In the genomic region with DNA sequence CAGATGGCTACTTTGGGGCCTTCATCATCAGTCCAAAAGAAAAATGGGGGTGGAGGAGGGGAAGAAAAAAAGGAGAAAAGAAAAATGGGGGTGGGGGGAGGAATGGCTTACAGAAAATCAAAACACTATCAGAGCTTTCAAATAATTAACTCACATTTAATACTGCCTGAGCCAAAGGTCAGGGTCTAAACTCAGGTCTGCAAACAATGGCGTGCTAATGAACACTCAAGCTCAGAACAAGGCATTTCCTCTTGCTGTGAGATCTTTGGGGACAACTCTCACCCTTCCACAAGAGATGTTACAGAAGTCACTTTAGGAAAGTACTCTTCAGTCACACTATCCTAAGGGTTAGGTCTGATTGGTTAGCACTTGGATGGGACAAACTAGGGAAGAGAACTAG, we compare ENCODE assay signal across 9 mouse cellular contexts. TPM values are rescaled to one million over a fixed set of nuclear protein-coding genes. Genes with fewer than 3 reads are reported as not detected.
DNase-seq lines count a peak whose midpoint lies in the region; ATAC-seq and TF ChIP-seq lines count a peak whose summit lies in the region.
"Had no signal": no experiment of that assay in that cellular context is flagged by ENCODE, and none has a peak within 500 bp of the region (broad histone marks: within the 10 kb centered on the region; RNA-seq: fewer than 3 reads in every experiment).

No protein-coding gene starts in this region.

- peak overlapping the region; percentile 93; the same call in 1 of the 2 replicates for H3K4me2 ChIP-seq in embryonic facial prominence, embryonic 14.5 days (ENCODE audit: low read depth, low read length)
- H3K4me2 ChIP-seq in liver, embryonic 15.5 days, result peak overlapping the region; percentile 93

- TF ChIP-seq POLR2A in cerebellum, adult 2 months (IDR thresholded peaks at IDR 0.05; ENCODE audit: borderline replicate concordance, insufficient read depth, low read length), result no peak

- no peaks in the 10 kb centered on the region for H3K27me3 ChIP-seq in erythroblast, embryonic 14.5 days (ENCODE audit: control insufficient read depth)
- no peaks in the 10 kb centered on the region for H3K27me3 ChIP-seq in embryonic facial prominence, embryonic 14.5 days (replicated peaks; ENCODE audit: control insufficient read depth, insufficient read depth, low read length)
- H3K27me3 ChIP-seq in liver, embryonic 15.5 days, result no peaks in the 10 kb centered on the region
- no peaks in the 10 kb centered on the region for H3K27me3 ChIP-seq in cerebellum, adult 2 months (ENCODE audit: control insufficient read depth, insufficient read depth, low read length)

- peaks cover 62% of the 10 kb centered on the region for H3K36me3 ChIP-seq in erythroblast, embryonic 14.5 days (ENCODE audit: control insufficient read depth)
- H3K36me3 ChIP-seq in embryonic facial prominence, embryonic 14.5 days (ENCODE audit: control insufficient read depth, insufficient read depth, low read length), result peaks cover 11% of the 10 kb centered on the region; the same call in 1 of the 2 replicates
- peaks cover 4% of the 10 kb centered on the region; the same call in 1 of the 2 replicates for H3K36me3 ChIP-seq in liver, embryonic 15.5 days (replicated peaks)

- H3K27ac ChIP-seq in embryonic facial prominence, embryonic 14.5 days (replicated peaks; ENCODE audit: low read depth, low read length), result no peak overlapping the region
- H3K27ac ChIP-seq in liver, embryonic 15.5 days (replicated peaks), result peak overlapping the region; percentile 92
- H3K27ac ChIP-seq in cerebellum, adult 2 months (ENCODE audit: insufficient read depth, low read length), result no peak overlapping the region

- no peaks in the 10 kb centered on the region for H3K9me3 ChIP-seq in erythroblast, embryonic 14.5 days (ENCODE audit: control insufficient read depth, low read length)
- no peaks in the 10 kb centered on the region for H3K9me3 ChIP-seq in embryonic facial prominence, embryonic 14.5 days (ENCODE audit: control insufficient read depth, low read length)
- no peaks in the 10 kb centered on the region for H3K9me3 ChIP-seq in liver, embryonic 15.5 days (replicated peaks)

- 0 out of 2 replicates have a peak overlapping the region, but pooled peaks have one; percentile 2 for H3K9ac ChIP-seq in embryonic facial prominence, embryonic 14.5 days (ENCODE audit: low read depth, low read length)
- H3K9ac ChIP-seq in liver, embryonic 15.5 days, result peak overlapping the region; percentile 93

- peak overlapping the region; percentile 99 for H3K4me3 ChIP-seq in erythroblast, embryonic 14.5 days (replicated peaks)
- H3K4me3 ChIP-seq in embryonic facial prominence, embryonic 14.5 days (ENCODE audit: low read depth, low read length), result no peak overlapping the region
- peak overlapping the region; percentile 84 for H3K4me3 ChIP-seq in liver, embryonic 15.5 days (replicated peaks)
- H3K4me3 ChIP-seq in cerebellum, adult 2 months (replicated peaks; ENCODE audit: insufficient read depth, low read depth, low read length), result no peak overlapping the region

- peaks cover 90% of the 10 kb centered on the region for H3K4me1 ChIP-seq in erythroblast, embryonic 14.5 days (ENCODE audit: control insufficient read depth)
- peaks cover 53% of the 10 kb centered on the region for H3K4me1 ChIP-seq in embryonic facial prominence, embryonic 14.5 days (ENCODE audit: control insufficient read depth, insufficient read depth, low read length)
- peaks cover 92% of the 10 kb centered on the region for H3K4me1 ChIP-seq in liver, embryonic 15.5 days (replicated peaks)
- H3K4me1 ChIP-seq in cerebellum, adult 2 months (ENCODE audit: control insufficient read depth, insufficient read depth, low read length), result peaks cover 15% of the 10 kb centered on the region; the same call in 1 of the 2 replicates

- no peak for ATAC-seq in erythroblast, adult 5-6 weeks (replicated peaks; ENCODE audit: low FRiP score, poor library complexity, severe bottlenecking)
- no peak for ATAC-seq in embryonic facial prominence, embryonic 14.5 days (ENCODE audit: low read depth)
- no peak for ATAC-seq in liver, embryonic 15.5 days (ENCODE audit: insufficient read depth)

- WGBS in embryonic facial prominence, embryonic 14.5 days, result 48% methylated on average over 1 of the region's 1 CpGs
- 77% methylated on average over 1 of the region's 1 CpGs for WGBS in liver, embryonic 15.5 days (ENCODE audit: insufficient replicate concordance)
- WGBS in cerebellum, adult 2 months, result 68% methylated on average over 1 of the region's 1 CpGs

- peak; percentile 75 for DNase-seq in kidney, adult 9 months
- DNase-seq in kidney, adult 11 months, result no peak
- DNase-seq in embryonic facial prominence, embryonic 14.5 days (ENCODE audit: low spot score), result no peak
- no peak for DNase-seq in retina, embryonic 14.5 days (ENCODE audit: low spot score)
- no peak for DNase-seq in cerebellum, adult 2 months
- DNase-seq: right cerebral cortex, postnatal 4 days had no signal

- TF ChIP-seq CTCF in cerebellum, adult 2 months (IDR thresholded peaks at IDR 0.05; ENCODE audit: borderline replicate concordance, insufficient read depth, low read depth, low read length), result no peak

RNA-seq across cellular contexts. Expression of a gene that starts 3.4 kb away (rescaled TPM):
- polyA plus RNA-seq in erythroblast, embryonic 14.5 days (2012), result 86.9 and 109 TPM in 2 replicates
- 42.0 and 55.3 TPM in 2 replicates for total RNA-seq in erythroblast, adult 5-6 weeks (2015; ENCODE audit: low replicate concordance)
- total RNA-seq in erythroblast, adult 5-6 weeks (2017; ENCODE audit: low replicate concordance), result 45.1 and 45.4 TPM in 2 replicates
- polyA plus RNA-seq in embryonic facial prominence, embryonic 14.5 days (2014; fragmentation: Nextera tagmentation; extraction: Ambion mirVana), result 256 and 280 TPM in 2 replicates
- polyA plus RNA-seq in liver, embryonic 15.5 days (2015; fragmentation: Nextera tagmentation; extraction: Ambion mirVana), result 126 and 147 TPM in 2 replicates
- polyA plus RNA-seq in cerebellum, adult 2 months (2012; rRNA removed), result 129 and 135 TPM in 2 replicates

RNA-seq across cellular contexts. Expression of a gene that starts 22.9 kb away (rescaled TPM):
- polyA plus RNA-seq in erythroblast, embryonic 14.5 days (2012), result 17.8 and 48.0 TPM in 2 replicates
- total RNA-seq in erythroblast, adult 5-6 weeks (2015; ENCODE audit: low replicate concordance), result 50.7 and 81.1 TPM in 2 replicates
- 115 and 133 TPM in 2 replicates for total RNA-seq in erythroblast, adult 5-6 weeks (2017; ENCODE audit: low replicate concordance)
- polyA plus RNA-seq in embryonic facial prominence, embryonic 14.5 days (2014; fragmentation: Nextera tagmentation; extraction: Ambion mirVana), result 403 and 404 TPM in 2 replicates
- 209 and 222 TPM in 2 replicates for polyA plus RNA-seq in liver, embryonic 15.5 days (2015; fragmentation: Nextera tagmentation; extraction: Ambion mirVana)
- polyA plus RNA-seq in cerebellum, adult 2 months (2012; rRNA removed), result 322 and 331 TPM in 2 replicates

RNA-seq across cellular contexts. Expression of a gene that starts 23.1 kb away (rescaled TPM):
- 8.4 and 11.7 TPM in 2 replicates for polyA plus RNA-seq in erythroblast, embryonic 14.5 days (2012)
- 5.6 and 6.7 TPM in 2 replicates for total RNA-seq in erythroblast, adult 5-6 weeks (2015; ENCODE audit: low replicate concordance)
- total RNA-seq in erythroblast, adult 5-6 weeks (2017; ENCODE audit: low replicate concordance), result 11.3 and 11.8 TPM in 2 replicates
- polyA plus RNA-seq in embryonic facial prominence, embryonic 14.5 days (2014; fragmentation: Nextera tagmentation; extraction: Ambion mirVana), result 7.2 and 8.7 TPM in 2 replicates
- 21.6 and 26.3 TPM in 2 replicates for polyA plus RNA-seq in liver, embryonic 15.5 days (2015; fragmentation: Nextera tagmentation; extraction: Ambion mirVana)
- 1.2 and 1.3 TPM in 2 replicates for polyA plus RNA-seq in cerebellum, adult 2 months (2012; rRNA removed)

Comparison
In these comparisons a context has a peak if more than half of its experiments do, and no peak if none do; other contexts are left out.
1. H3K4me3 ChIP-seq: peak in erythroblast, embryonic 14.5 days (single experiment) and liver, embryonic 15.5 days (single experiment); none in embryonic facial prominence, embryonic 14.5 days (single experiment) and cerebellum, adult 2 months (single experiment).